In the genomic region with DNA sequence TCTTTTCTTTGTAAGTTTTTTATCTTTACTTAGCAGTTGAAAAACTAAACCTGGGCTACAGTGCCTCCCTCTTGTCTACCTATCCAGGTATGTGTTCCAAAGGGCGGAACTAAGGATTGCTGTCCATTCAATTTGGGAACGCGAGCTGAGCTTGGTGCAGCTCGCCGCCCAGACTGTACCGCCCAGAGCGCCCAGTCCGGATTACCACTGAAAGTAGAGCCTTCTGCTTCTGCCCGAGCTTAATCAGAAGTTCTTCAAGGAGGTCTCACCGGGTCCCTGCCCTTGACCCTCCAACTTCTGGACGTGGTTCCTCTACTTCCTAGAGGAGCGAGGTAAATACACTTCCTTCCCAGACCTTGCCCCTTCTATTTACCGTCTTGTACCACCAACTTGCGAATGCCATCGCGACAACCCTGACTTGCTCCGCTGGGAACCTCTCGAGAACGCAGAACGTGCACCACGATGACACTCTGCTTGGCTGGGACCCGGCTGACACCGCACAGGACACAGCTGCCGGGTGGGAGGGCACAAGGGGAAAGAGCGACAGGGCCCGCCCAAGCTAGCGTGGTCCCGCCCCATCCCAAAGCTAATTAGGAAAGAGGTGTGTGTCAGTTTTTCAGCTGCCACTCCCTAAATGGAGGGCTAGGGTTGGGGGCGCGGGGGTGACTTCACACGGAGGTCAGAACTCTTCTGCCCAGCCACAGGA, we compare ENCODE assay signal across 8 mouse cellular contexts. TPM values are rescaled to one million over a fixed set of nuclear protein-coding genes. Genes with fewer than 3 reads are reported as not detected.
DNase-seq lines count a peak whose midpoint lies in the region; ATAC-seq and TF ChIP-seq lines count a peak whose summit lies in the region.

No protein-coding gene starts in this region.

- peak; percentile 65 for ATAC-seq in frontal cortex, adult (ENCODE audit: low TSS enrichment)
- ATAC-seq in hindbrain, embryonic 11.5 days (ENCODE audit: low FRiP score) = peak; percentile 92
- ATAC-seq in limb, embryonic 14.5 days (ENCODE audit: low FRiP score, low read depth) = peak; percentile 85
- ATAC-seq in midbrain, embryonic 14.5 days (ENCODE audit: low FRiP score, low TSS enrichment) = peak; percentile 88

- no peak overlapping the region for H3K27ac ChIP-seq in hindbrain, embryonic 11.5 days (ENCODE audit: low read depth, low read length)
- H3K27ac ChIP-seq in limb, embryonic 14.5 days (replicated peaks; ENCODE audit: low read depth, low read length) = no peak overlapping the region
- no peak overlapping the region for H3K27ac ChIP-seq in midbrain, embryonic 14.5 days (replicated peaks; ENCODE audit: low read depth, low read length)

- peak overlapping the region; percentile 66 for H3K9ac ChIP-seq in hindbrain, embryonic 11.5 days (ENCODE audit: low read depth, low read length)
- peak overlapping the region; percentile 72 for H3K9ac ChIP-seq in limb, embryonic 14.5 days (ENCODE audit: low read depth, low read length, severe bottlenecking)
- peak overlapping the region; percentile 61 for H3K9ac ChIP-seq in midbrain, embryonic 14.5 days (replicated peaks; ENCODE audit: low read length)

- H3K4me1 ChIP-seq in hindbrain, embryonic 11.5 days (replicated peaks; ENCODE audit: control insufficient read depth, insufficient read depth, low read length) = no peaks in the 10 kb centered on the region
- peaks cover 3% of the 10 kb centered on the region; the same call in 1 of the 2 replicates for H3K4me1 ChIP-seq in limb, embryonic 14.5 days (ENCODE audit: control insufficient read depth, insufficient read depth, low read length)
- H3K4me1 ChIP-seq in midbrain, embryonic 14.5 days (ENCODE audit: control insufficient read depth, insufficient read depth, low read length) = 0 out of 2 replicates have a peak, but pooled peaks cover 10% of the 10 kb centered on the region

- DNase-seq in left cerebral cortex, postnatal 4 days = peak; percentile 41
- no peak for DNase-seq in left cerebral cortex, adult 8-10 months (ENCODE audit: low spot score in 2 of 2)
- DNase-seq in cerebellum, adult 9-11 months = peak; percentile 1
- no peak for DNase-seq in hindbrain, embryonic 11.5 days (ENCODE audit: low spot score)
- DNase-seq in limb, embryonic 14.5 days (ENCODE audit: low spot score) = peak; percentile 62
- peak; percentile 55 for DNase-seq in midbrain, embryonic 14.5 days
- DNase-seq in spleen, postnatal 36 days (ENCODE audit: low spot score in 2 of 2) = peak; percentile 84 to 86

- 3% methylated on average over 31 of the region's 31 CpGs for WGBS in hindbrain, embryonic 11.5 days
- 1% methylated on average over 31 of the region's 31 CpGs for WGBS in limb, embryonic 14.5 days
- 1% methylated on average over 29 of the region's 31 CpGs for WGBS in midbrain, embryonic 14.5 days

- H3K9me3 ChIP-seq in hindbrain, embryonic 11.5 days (ENCODE audit: control insufficient read depth, low read length) = no peaks in the 10 kb centered on the region
- no peaks in the 10 kb centered on the region for H3K9me3 ChIP-seq in limb, embryonic 14.5 days (ENCODE audit: control insufficient read depth, low read length)
- no peaks in the 10 kb centered on the region for H3K9me3 ChIP-seq in midbrain, embryonic 14.5 days (ENCODE audit: control insufficient read depth, low read length)

- intact Hi-C loops in left cerebral cortex, postnatal 4 days (cut with DNase I) = no loop called here

- H3K4me2 ChIP-seq in hindbrain, embryonic 11.5 days (replicated peaks; ENCODE audit: low read depth, low read length) = peak overlapping the region; percentile 96
- H3K4me2 ChIP-seq in limb, embryonic 14.5 days (replicated peaks; ENCODE audit: low read depth, low read length, severe bottlenecking) = peak overlapping the region; percentile 87
- peak overlapping the region; percentile 97 for H3K4me2 ChIP-seq in midbrain, embryonic 14.5 days (ENCODE audit: low read length)

- no peaks in the 10 kb centered on the region for H3K36me3 ChIP-seq in hindbrain, embryonic 11.5 days (ENCODE audit: control insufficient read depth, insufficient read depth, low read length)
- no peaks in the 10 kb centered on the region for H3K36me3 ChIP-seq in limb, embryonic 14.5 days (ENCODE audit: control insufficient read depth, insufficient read depth, low read length)
- H3K36me3 ChIP-seq in midbrain, embryonic 14.5 days (ENCODE audit: control insufficient read depth, insufficient read depth, low read length) = no peaks in the 10 kb centered on the region

- H3K27me3 ChIP-seq in hindbrain, embryonic 11.5 days (ENCODE audit: control insufficient read depth, insufficient read depth, low read length) = no peaks in the 10 kb centered on the region
- H3K27me3 ChIP-seq in limb, embryonic 14.5 days (ENCODE audit: control insufficient read depth, insufficient read depth, low read length) = no peaks in the 10 kb centered on the region
- peaks cover 14% of the 10 kb centered on the region; the same call in 1 of the 2 replicates for H3K27me3 ChIP-seq in midbrain, embryonic 14.5 days (ENCODE audit: control insufficient read depth, insufficient read depth, low read length)

- H3K4me3 ChIP-seq in hindbrain, embryonic 11.5 days (ENCODE audit: low read depth, low read length) = peak overlapping the region; percentile 58
- peak overlapping the region; percentile 68 for H3K4me3 ChIP-seq in limb, embryonic 14.5 days (replicated peaks; ENCODE audit: low read length)
- H3K4me3 ChIP-seq in midbrain, embryonic 14.5 days (replicated peaks; ENCODE audit: low read depth, low read length) = peak overlapping the region; percentile 58

- TF ChIP-seq POLR2A in limb, embryonic 14.5 days (IDR thresholded peaks at IDR 0.05; ENCODE audit: borderline replicate concordance, extremely low read depth, insufficient read depth, insufficient read length) = no peak

RNA-seq across cellular contexts. Expression of gene Cast, which starts 1.0 kb away (rescaled TPM):
- total RNA-seq in left cerebral cortex, postnatal 4 days (2021) = 10 to 100 TPM in 1 of 2 experiments, 1 to 10 TPM in 1; 9.9 to 12.2 TPM
- total RNA-seq in left cerebral cortex, adult 8-10 months (2022) = 10 to 100 TPM; 11.7 to 15.4 (median 12.2) TPM
- 18.8 and 19.8 TPM in 2 replicates for polyA plus RNA-seq in hindbrain, embryonic 11.5 days (2014; fragmentation: Nextera tagmentation; extraction: Ambion mirVana)
- 16.4 and 26.9 TPM in 2 replicates for polyA plus RNA-seq in limb, embryonic 14.5 days (2012; rRNA removed)
- polyA plus RNA-seq in limb, embryonic 14.5 days (2014; fragmentation: Nextera tagmentation; extraction: Ambion mirVana) = 46.9 and 47.3 TPM in 2 replicates
- polyA plus RNA-seq in midbrain, embryonic 14.5 days (2014; fragmentation: Nextera tagmentation; extraction: Ambion mirVana) = 3.1 and 6.3 TPM in 2 replicates

Comparison
In these comparisons a context has a peak if more than half of its experiments do, and no peak if none do; other contexts are left out.
1. DNase-seq: peak in left cerebral cortex, postnatal 4 days (single experiment), cerebellum, adult 9-11 months (single experiment), limb, embryonic 14.5 days (single experiment), midbrain, embryonic 14.5 days (single experiment) and spleen, postnatal 36 days (2 of 2); none in left cerebral cortex, adult 8-10 months (0 of 2) and hindbrain, embryonic 11.5 days (single experiment).
2. Peak in every context shown above with its lines, with median percentiles within 50 percentile points of each other: ATAC-seq, H3K4me2 ChIP-seq, H3K4me3 ChIP-seq and H3K9ac ChIP-seq.